Mouse (Mus musculus): Measurements from ENCODE around the gene Olfr165. TPM values are rescaled to one million over a fixed set of nuclear protein-coding genes. Genes with fewer than 3 reads are reported as not detected.

Olfr165 gene
- not detected in 2 replicates for polyA plus RNA-seq (2012; rRNA removed)

GRCm38 (mm10) chr16:19423034-19423433 is at the start of gene Olfr165:
Olfr165 (minus strand) TSS chr16:19423134.

Other genes starting within 250 kb of the Olfr165 start
- not detected in 2 replicates for gene Olfr164, start 109.1 kb downstream of the Olfr165 start, polyA plus RNA-seq (2012; rRNA removed)
- not detected in 2 replicates for gene Olfr166, start 60.6 kb upstream of the Olfr165 start, polyA plus RNA-seq (2012; rRNA removed)
- gene Olfr167, start 99.1 kb upstream of the Olfr165 start, polyA plus RNA-seq (2012; rRNA removed), result not detected in 2 replicates
- not detected in 2 replicates for gene Olfr168, start 112.4 kb upstream of the Olfr165 start, polyA plus RNA-seq (2012; rRNA removed)
- not detected in 2 replicates for gene Olfr169, start 148.7 kb upstream of the Olfr165 start, polyA plus RNA-seq (2012; rRNA removed)
- gene Olfr170, start 188.7 kb upstream of the Olfr165 start, polyA plus RNA-seq (2012; rRNA removed), result not detected in 2 replicates
- gene Olfr171, start 206.8 kb upstream of the Olfr165 start, polyA plus RNA-seq (2012; rRNA removed), result not detected in 2 replicates

Data from central nervous system, embryonic 14 days (tissue).